Mouse (Mus musculus) stomach, postnatal 0 days (tissue): ENCODE measurements at regions not wholly inside any gene's neighbourhood (a gene's known extent, or its start where the extent isn't known, plus 50 kb on each side); places are given as distances from the start of the nearest gene placed in this dataset.

Source experiments
- CTCF ChIP-seq: IDR thresholded peaks from 2 replicates; pipeline ENCODE4 v1.5.1; 2016; ENCODE audit warnings: antibody characterized with exemption, low read depth, mild to moderate bottlenecking, moderate library complexity
- EP300 ChIP-seq: optimal IDR thresholded peaks from 2 replicates; pipeline ENCODE3; 2016; ENCODE audit warnings: antibody characterized with exemption

DNA sequence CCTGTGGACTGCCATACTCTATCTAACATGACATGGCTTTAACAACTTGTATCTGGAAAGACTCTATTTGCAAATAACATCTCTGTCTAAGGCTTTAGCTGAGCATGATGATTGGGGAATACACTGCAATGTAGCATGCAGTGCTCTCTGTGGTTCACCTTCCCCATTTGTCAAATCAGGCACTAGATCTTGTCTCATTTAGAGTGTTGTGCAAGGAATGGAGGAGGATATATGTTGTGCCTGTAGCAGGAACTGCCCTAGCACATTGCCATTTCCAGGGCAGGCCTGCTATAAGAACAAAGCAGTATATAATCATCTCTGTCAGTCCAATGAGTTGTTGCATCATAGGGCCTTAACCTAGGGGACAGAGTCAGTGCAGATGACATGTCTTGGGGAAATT lies 854.6 kb upstream of the Lrrc6 start:
- TF ChIP-seq CTCF (no peak), EP300 (no peak)
